1 mouse cellular context compared by ENCODE assay signal in genomic region chr7:25805631-25806343, GRCm38 (mm10).
TF ChIP-seq lines count a peak whose summit lies in the region.

No protein-coding gene starts in this region.

TF ChIP-seq in MEL, 35 proteins besides CTCF, POLR2A, EP300 and RAD21 (continued from another document):
- TF ChIP-seq ELF1 (IDR thresholded peaks at IDR 0.05; ENCODE audit: low read depth, low read length) (no peak), SIN3A (IDR thresholded peaks at IDR 0.05; ENCODE audit: low read length) (no peak), MYC (IDR thresholded peaks at IDR 0.05; ENCODE audit: low read depth, low read length) (no peak), USF1 (IDR thresholded peaks at IDR 0.05; ENCODE audit: low read depth, low read length) (no peak), MAFK (IDR thresholded peaks at IDR 0.05; ENCODE audit: borderline replicate concordance, low read depth, low read length) (no peak), GATA1 (IDR thresholded peaks at IDR 0.05; ENCODE audit: low read depth, low read length) (no peak), BHLHE40 (IDR thresholded peaks at IDR 0.05; ENCODE audit: borderline replicate concordance, low read depth, low read length) (no peak), MYB (IDR thresholded peaks at IDR 0.05; ENCODE audit: low read depth, low read length) (no peak)
